Mouse (Mus musculus) small intestine, adult 2 months (tissue): ENCODE measurements around the gene Aff3.

Source experiments
- CTCF ChIP-seq: fragments of 200-500 bp; IDR thresholded peaks from 2 replicates; pipeline ENCODE4 v1.5.1; 2012; ENCODE audit warnings: low read depth, mild to moderate bottlenecking, control low read depth, inconsistent platforms, low read length, moderate library complexity, mixed read lengths; ENCODE audit not compliant: insufficient replicate concordance, insufficient read length; ENCODE audit errors: extremely low read depth
- POLR2A ChIP-seq: fragments of 200-500 bp; IDR thresholded peaks from 2 replicates; pipeline ENCODE4 v1.6.1; 2012; ENCODE audit warnings: low read depth, mild to moderate bottlenecking, control low read depth, inconsistent platforms, low read length, moderate library complexity

- no peak; the same call in 1 of the 2 replicates for TF ChIP-seq POLR2A
- TF ChIP-seq CTCF, result peak; percentile 79
Observed at GRCm38 (mm10) chr1:38129501-38130267, 535.1 kb downstream of the Aff3 start, which contains the start of gene Rev1.
